Mouse (Mus musculus) left cerebral cortex, adult 18-20 months (tissue): ENCODE measurements at regions not wholly inside any gene's neighbourhood (a gene's known extent, or its start where the extent isn't known, plus 50 kb on each side); places are given as distances from the start of the nearest gene placed in this dataset.

Experiments
- DNase-seq, 2 experiments: peaks; one replicate each; pipeline ENCODE4 v3.0.0; 2021 to 2022; ENCODE audit warnings: low spot score in 2 of 2, mixed read lengths in 1 of 2

- DNase-seq, result no peak
Observed at GRCm38 (mm10) chr5:60599460-60600299, 1208.9 kb upstream of the G6pd2 start.

DNA sequence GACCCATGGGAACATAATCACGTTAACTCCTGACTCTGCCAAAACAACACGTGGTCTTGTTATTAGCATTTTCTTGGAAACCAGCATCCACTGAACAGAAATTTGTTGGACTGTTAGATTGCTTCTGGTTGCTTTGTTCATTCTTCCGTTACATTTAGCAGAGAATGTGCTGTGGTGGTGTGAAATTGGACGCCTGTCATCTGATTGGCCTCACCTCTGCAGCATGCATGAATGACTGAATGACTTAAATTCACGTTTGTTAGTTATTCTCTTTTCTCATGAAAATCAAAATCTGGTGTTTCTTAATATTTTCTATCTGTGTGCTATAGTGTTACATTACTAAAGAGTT lies 1208.3 kb upstream of the G6pd2 start:
- DNase-seq, result no peak

DNA sequence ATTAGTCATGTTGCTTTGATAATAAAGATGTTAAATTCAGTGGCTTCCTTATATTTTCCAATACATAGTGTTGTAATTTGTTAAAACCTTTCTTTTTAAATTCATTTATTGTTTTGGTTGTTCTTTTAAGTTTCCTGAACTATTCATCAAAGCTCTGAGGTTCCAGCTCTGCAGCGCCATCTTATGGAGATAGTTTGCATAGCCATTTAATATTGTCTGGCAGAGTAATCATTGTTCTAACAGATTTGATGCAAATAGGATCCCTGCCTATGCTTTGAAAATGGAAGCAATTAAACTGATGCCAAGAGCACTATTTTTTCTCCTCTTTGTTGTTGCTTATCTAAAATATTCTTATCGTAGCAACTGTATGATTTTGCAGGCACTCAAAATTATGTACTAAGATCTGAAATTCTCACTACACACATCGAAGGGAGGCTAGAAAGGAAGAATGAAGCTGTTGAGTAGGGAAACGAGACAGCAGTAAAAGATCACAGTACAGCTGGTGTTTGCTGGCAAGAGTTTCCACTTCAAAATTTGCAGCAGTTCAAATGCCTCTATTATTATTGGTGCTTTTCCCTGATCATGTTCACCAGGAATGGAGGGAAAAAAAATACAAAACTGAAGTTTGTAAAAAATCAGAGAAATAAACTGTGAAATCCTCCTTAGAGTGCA lies 1199.5 kb upstream of the G6pd2 start:
- DNase-seq, result peak; percentile 39 to 69
